Mouse (Mus musculus) hindbrain, embryonic 13.5 days (tissue): ENCODE measurements around the gene Nr2f2. TPM values are rescaled to one million over a fixed set of nuclear protein-coding genes. Genes with fewer than 3 reads are reported as not detected.

Source experiments
- ATAC-seq: fragments of 200-750 bp; cut with Nextera tagmentation; 2 replicates; pipeline ENCODE4 v1.8.0; 2017; ENCODE audit warnings: moderate TSS enrichment; ENCODE audit not compliant: low FRiP score
- H3K27ac ChIP-seq: fragments of 300-500 bp; sonication (generic); 2 replicates; pipeline ENCODE4 v1.5.1; 2015; ENCODE audit warnings: inconsistent platforms, mild to moderate bottlenecking, moderate library complexity
- H3K27me3 ChIP-seq: fragments of 300-500 bp; sonication (generic); 2 replicates; pipeline ENCODE4 v1.6.1; 2015; ENCODE audit warnings: mild to moderate bottlenecking, inconsistent platforms
- H3K36me3 ChIP-seq: fragments of 300-500 bp; sonication (generic); 2 replicates; pipeline ENCODE4 v1.6.1; 2015; ENCODE audit warnings: mild to moderate bottlenecking, inconsistent platforms
- H3K4me1 ChIP-seq: fragments of 300-500 bp; sonication (generic); replicated peaks from 2 replicates; pipeline ENCODE4 v1.6.1; 2015; ENCODE audit warnings: inconsistent platforms
- H3K4me2 ChIP-seq: fragments of 300-500 bp; sonication (generic); 2 replicates; pipeline ENCODE4 v1.6.1; 2015; ENCODE audit warnings: inconsistent platforms, mild to moderate bottlenecking, moderate library complexity
- H3K4me3 ChIP-seq: fragments of 300-500 bp; sonication (generic); 2 replicates; pipeline ENCODE4 v1.5.1; 2015; ENCODE audit warnings: mild to moderate bottlenecking, inconsistent platforms
- H3K9ac ChIP-seq: fragments of 300-500 bp; sonication (generic); 2 replicates; pipeline ENCODE4 v1.6.1; 2015; ENCODE audit warnings: mild to moderate bottlenecking, inconsistent platforms
- H3K9me3 ChIP-seq: fragments of 300-500 bp; sonication (generic); 2 replicates; pipeline ENCODE4 v1.6.1; 2016; ENCODE audit warnings: inconsistent platforms
- WGBS: fragments of 180-500 bp; shearing (Covaris S2); methylation state at CpG from one replicate; pipeline ENCODE4 v1.1.7; 2015; 5-methylcytosine and 5-hydroxymethylcytosine counted together
- polyA plus RNA-seq: library from polyadenylated mRNA; unstranded; fragments of >200 nt; fragmentation: Nextera tagmentation; extraction: Ambion mirVana; gene quantifications from 2 replicates; pipeline ENCODE4 v1.2.1, GENCODE M21; 2015

The Nr2f2 gene
- 118 and 134 TPM in 2 replicates for polyA plus RNA-seq

- Histone ChIP-seq H3K36me3 (no peaks in the 10 kb centered on the region), H3K9me3 (no peaks in the 10 kb centered on the region), H3K27me3 (peaks cover 51% of the 10 kb centered on the region), H3K4me2 (peak within 1 kb of the TSS; percentile 65), H3K9ac (peak within 1 kb of the TSS; percentile 88), H3K27ac (peak within 1 kb of the TSS; percentile 95), H3K4me1 (peaks cover 46% of the 10 kb centered on the region), H3K4me3 (peak within 1 kb of the TSS; percentile 57)
- WGBS: under 1% methylated on average over 16 of the region's 16 CpGs
- no peak for ATAC-seq
These were observed at the start of gene Nr2f2 for GRCm38 (mm10) chr7:70365941-70366807. Gene Nr2f2 (minus strand): TSS chr7:70366735.

- ATAC-seq: no peak
These were observed 47.9 kb upstream of the Nr2f2 start for GRCm38 (mm10) chr7:70414461-70414860.

GRCm38 (mm10) chr7:70413646-70414045, 47.1 kb upstream of the Nr2f2 start:
- H3K4me3 ChIP-seq: no peak overlapping the region
- H3K9me3 ChIP-seq: no peaks in the 10 kb centered on the region
- no peak overlapping the region for H3K4me2 ChIP-seq
- no peak overlapping the region for H3K9ac ChIP-seq
- H3K4me1 ChIP-seq: no peaks in the 10 kb centered on the region
- no peaks in the 10 kb centered on the region for H3K27me3 ChIP-seq
- peaks cover 8% of the 10 kb centered on the region; the same call in 1 of the 2 replicates for H3K36me3 ChIP-seq
- no peak for ATAC-seq
- H3K27ac ChIP-seq: no peak overlapping the region
- 81% methylated on average over 4 of the region's 4 CpGs for WGBS

More at GRCm38 (mm10) chr7:70414461-70414860, 47.9 kb upstream of the Nr2f2 start:
- Histone ChIP-seq H3K4me2 (no peak overlapping the region), H3K4me3 (no peak overlapping the region), H3K9ac (no peak overlapping the region), H3K36me3 (peaks cover 8% of the 10 kb centered on the region; the same call in 1 of the 2 replicates), H3K9me3 (no peaks in the 10 kb centered on the region), H3K27ac (no peak overlapping the region), H3K4me1 (no peaks in the 10 kb centered on the region), H3K27me3 (no peaks in the 10 kb centered on the region)
- WGBS: 91% methylated on average over 4 of the region's 4 CpGs

- H3K27ac ChIP-seq: no peak overlapping the region
- no peak overlapping the region for H3K9ac ChIP-seq
- no peak overlapping the region for H3K4me3 ChIP-seq
- ATAC-seq: no peak
- no peaks in the 10 kb centered on the region for H3K4me1 ChIP-seq
- no peaks in the 10 kb centered on the region for H3K9me3 ChIP-seq
- WGBS: 94% methylated on average over 7 of the region's 7 CpGs
- peaks cover 8% of the 10 kb centered on the region; the same call in 1 of the 2 replicates for H3K36me3 ChIP-seq
- H3K27me3 ChIP-seq: no peaks in the 10 kb centered on the region
- H3K4me2 ChIP-seq: no peak overlapping the region
These were observed 46.4 kb upstream of the Nr2f2 start for GRCm38 (mm10) chr7:70412900-70413299.

- H3K36me3 ChIP-seq: peaks cover 8% of the 10 kb centered on the region; the same call in 1 of the 2 replicates
- no peaks in the 10 kb centered on the region for H3K4me1 ChIP-seq
- no peak overlapping the region for H3K4me3 ChIP-seq
- no peaks in the 10 kb centered on the region for H3K9me3 ChIP-seq
- no peak overlapping the region for H3K27ac ChIP-seq
- ATAC-seq: no peak
- no peak overlapping the region for H3K9ac ChIP-seq
- no peak overlapping the region for H3K4me2 ChIP-seq
- H3K27me3 ChIP-seq: no peaks in the 10 kb centered on the region
- WGBS: 91% methylated on average over 3 of the region's 3 CpGs
These were observed 43.8 kb upstream of the Nr2f2 start for GRCm38 (mm10) chr7:70410350-70410749.

GRCm38 (mm10) chr7:70409890-70410289, 43.4 kb upstream of the Nr2f2 start:
- H3K36me3 ChIP-seq: peaks cover 8% of the 10 kb centered on the region; the same call in 1 of the 2 replicates
- H3K9ac ChIP-seq: no peak overlapping the region
- no peak overlapping the region for H3K4me3 ChIP-seq
- no peak overlapping the region for H3K27ac ChIP-seq
- H3K4me1 ChIP-seq: no peaks in the 10 kb centered on the region
- ATAC-seq: no peak
- H3K9me3 ChIP-seq: no peaks in the 10 kb centered on the region
- WGBS: 86% methylated on average over 11 of the region's 11 CpGs
- H3K4me2 ChIP-seq: no peak overlapping the region
- no peaks in the 10 kb centered on the region for H3K27me3 ChIP-seq

GRCm38 (mm10) chr7:70408814-70409213, 42.3 kb upstream of the Nr2f2 start:
- Histone ChIP-seq H3K4me1 (no peaks in the 10 kb centered on the region), H3K27me3 (no peaks in the 10 kb centered on the region), H3K9me3 (no peaks in the 10 kb centered on the region), H3K9ac (no peak overlapping the region), H3K27ac (no peak overlapping the region), H3K4me2 (no peak overlapping the region), H3K4me3 (no peak overlapping the region), H3K36me3 (peaks cover 12% of the 10 kb centered on the region)
- ATAC-seq: no peak
- WGBS: 81% methylated on average over 3 of the region's 3 CpGs

- Histone ChIP-seq H3K27me3 (no peaks in the 10 kb centered on the region), H3K4me1 (no peaks in the 10 kb centered on the region; the same call in 1 of the 2 replicates), H3K27ac (no peak overlapping the region), H3K9ac (no peak overlapping the region), H3K4me2 (no peak overlapping the region), H3K9me3 (no peaks in the 10 kb centered on the region), H3K4me3 (no peak overlapping the region), H3K36me3 (peaks cover 14% of the 10 kb centered on the region)
- 91% methylated on average over 11 of the region's 11 CpGs for WGBS
- ATAC-seq: no peak
These were observed 40.6 kb upstream of the Nr2f2 start for GRCm38 (mm10) chr7:70407123-70407522.

GRCm38 (mm10) chr7:70406527-70406926, 40.0 kb upstream of the Nr2f2 start:
- Histone ChIP-seq H3K4me1 (no peaks in the 10 kb centered on the region; the same call in 1 of the 2 replicates), H3K4me3 (no peak overlapping the region), H3K4me2 (no peak overlapping the region), H3K36me3 (peaks cover 14% of the 10 kb centered on the region), H3K9ac (no peak overlapping the region), H3K27ac (no peak overlapping the region), H3K27me3 (no peaks in the 10 kb centered on the region), H3K9me3 (no peaks in the 10 kb centered on the region)
- ATAC-seq: no peak
- 94% methylated on average over 11 of the region's 11 CpGs for WGBS

- Histone ChIP-seq H3K4me2 (no peak overlapping the region), H3K4me3 (no peak overlapping the region), H3K9ac (no peak overlapping the region), H3K36me3 (peaks cover 12% of the 10 kb centered on the region), H3K27me3 (no peaks in the 10 kb centered on the region), H3K9me3 (no peaks in the 10 kb centered on the region), H3K27ac (no peak overlapping the region), H3K4me1 (no peaks in the 10 kb centered on the region; the same call in 1 of the 2 replicates)
- no peak for ATAC-seq
- WGBS: 63% methylated on average over 2 of the region's 2 CpGs
These were observed 38.9 kb upstream of the Nr2f2 start for GRCm38 (mm10) chr7:70405466-70405865.

GRCm38 (mm10) chr7:70382828-70383227, 16.3 kb upstream of the Nr2f2 start:
- H3K27me3 ChIP-seq: 0 out of 2 replicates have a peak, but pooled peaks cover 2% of the 10 kb centered on the region
- no peak overlapping the region for H3K4me2 ChIP-seq
- no peak overlapping the region for H3K27ac ChIP-seq
- H3K36me3 ChIP-seq: no peaks in the 10 kb centered on the region
- H3K9me3 ChIP-seq: no peaks in the 10 kb centered on the region
- H3K4me1 ChIP-seq: peaks cover 4% of the 10 kb centered on the region; the same call in 1 of the 2 replicates
- 92% methylated on average over 4 of the region's 4 CpGs for WGBS
- no peak overlapping the region for H3K4me3 ChIP-seq
- no peak for ATAC-seq
- H3K9ac ChIP-seq: no peak overlapping the region

GRCm38 (mm10) chr7:70381409-70382244, 15.1 kb upstream of the Nr2f2 start:
- Histone ChIP-seq H3K9ac (no peak overlapping the region), H3K9me3 (no peaks in the 10 kb centered on the region), H3K36me3 (no peaks in the 10 kb centered on the region), H3K4me2 (peak overlapping the region; percentile 26; the same call in 1 of the 2 replicates), H3K4me1 (peaks cover 6% of the 10 kb centered on the region; the same call in 1 of the 2 replicates), H3K27me3 (0 out of 2 replicates have a peak, but pooled peaks cover 2% of the 10 kb centered on the region), H3K27ac (peak overlapping the region; percentile 55), H3K4me3 (no peak overlapping the region)
- WGBS: 41% methylated on average over 14 of the region's 14 CpGs
- ATAC-seq: peak; percentile 36; the same call in 1 of the 2 replicates
